Comparison of ENCODE assay signal across 8 mouse cellular contexts in genomic region chr6:51525001-51525400, GRCm38 (mm10). TPM values are rescaled to one million over a fixed set of nuclear protein-coding genes. Genes with fewer than 3 reads are reported as not detected.
DNase-seq lines count a peak whose midpoint lies in the region; ATAC-seq and TF ChIP-seq lines count a peak whose summit lies in the region.

No protein-coding gene starts in this region.

- 42% methylated on average over 5 of the region's 5 CpGs for WGBS in kidney, embryonic 16.5 days
- 45% methylated on average over 5 of the region's 5 CpGs for WGBS in hindbrain, embryonic 16.5 days
- WGBS in midbrain, embryonic 14.5 days, result 44% methylated on average over 5 of the region's 5 CpGs

- H3K4me1 ChIP-seq in kidney, embryonic 16.5 days (ENCODE audit: insufficient read depth, low read length), result peaks cover 10% of the 10 kb centered on the region
- peaks cover 29% of the 10 kb centered on the region for H3K4me1 ChIP-seq in bone marrow macrophage, adult 2 months (ENCODE audit: control insufficient read depth, insufficient read depth, low read length)
- H3K4me1 ChIP-seq in hindbrain, embryonic 16.5 days (ENCODE audit: control insufficient read depth, insufficient read depth, low read depth, low read length), result peaks cover 14% of the 10 kb centered on the region
- peaks cover 15% of the 10 kb centered on the region; the same call in 1 of the 2 replicates for H3K4me1 ChIP-seq in midbrain, embryonic 14.5 days (ENCODE audit: control insufficient read depth, insufficient read depth, low read length)

- no peaks in the 10 kb centered on the region for H3K9me3 ChIP-seq in kidney, embryonic 16.5 days (ENCODE audit: low read length)
- no peaks in the 10 kb centered on the region for H3K9me3 ChIP-seq in hindbrain, embryonic 16.5 days (ENCODE audit: control insufficient read depth, low read length)
- H3K9me3 ChIP-seq in midbrain, embryonic 14.5 days (ENCODE audit: control insufficient read depth, low read length), result no peaks in the 10 kb centered on the region

- H3K27me3 ChIP-seq in kidney, embryonic 16.5 days (ENCODE audit: insufficient read depth, low read length), result no peaks in the 10 kb centered on the region
- H3K27me3 ChIP-seq in hindbrain, embryonic 16.5 days (replicated peaks; ENCODE audit: control insufficient read depth, insufficient read depth, low read length), result no peaks in the 10 kb centered on the region
- H3K27me3 ChIP-seq in midbrain, embryonic 14.5 days (ENCODE audit: control insufficient read depth, insufficient read depth, low read length), result no peaks in the 10 kb centered on the region

- H3K36me3 ChIP-seq in kidney, embryonic 16.5 days (ENCODE audit: insufficient read depth, low read length), result no peaks in the 10 kb centered on the region
- no peaks in the 10 kb centered on the region for H3K36me3 ChIP-seq in hindbrain, embryonic 16.5 days (ENCODE audit: control insufficient read depth, insufficient read depth, low read length)
- H3K36me3 ChIP-seq in midbrain, embryonic 14.5 days (ENCODE audit: control insufficient read depth, insufficient read depth, low read length), result no peaks in the 10 kb centered on the region

- H3K27ac ChIP-seq in kidney, embryonic 16.5 days (ENCODE audit: low read length), result no peak overlapping the region
- H3K27ac ChIP-seq in bone marrow macrophage, adult 2 months (ENCODE audit: insufficient read depth, low read depth, low read length), result peak overlapping the region; percentile 69
- no peak overlapping the region; the same call in 1 of the 2 replicates for H3K27ac ChIP-seq in hindbrain, embryonic 16.5 days (ENCODE audit: low read depth, low read length)
- H3K27ac ChIP-seq in midbrain, embryonic 14.5 days (replicated peaks; ENCODE audit: low read depth, low read length), result no peak overlapping the region

- H3K4me2 ChIP-seq in kidney, embryonic 16.5 days (replicated peaks; ENCODE audit: low read depth, low read length), result peak overlapping the region; percentile 96
- H3K4me2 ChIP-seq in hindbrain, embryonic 16.5 days (ENCODE audit: low read length), result peak overlapping the region; percentile 69
- peak overlapping the region; percentile 70 for H3K4me2 ChIP-seq in midbrain, embryonic 14.5 days (ENCODE audit: low read length)

- no peak for DNase-seq in kidney, postnatal 14 days
- no peak for DNase-seq in midbrain, embryonic 14.5 days
- DNase-seq in layer of hippocampus, adult 9-11 months, result no peak
- DNase-seq in embryo, embryonic 10 days (ENCODE audit: low spot score), result no peak

- H3K9ac ChIP-seq in kidney, embryonic 16.5 days (replicated peaks; ENCODE audit: low read length), result 0 out of 2 replicates have a peak overlapping the region, but pooled peaks have one; percentile 0
- H3K9ac ChIP-seq in hindbrain, embryonic 16.5 days (ENCODE audit: low read depth, low read length), result peak overlapping the region; percentile 30; the same call in 1 of the 2 replicates
- peak overlapping the region; percentile 71; the same call in 1 of the 2 replicates for H3K9ac ChIP-seq in midbrain, embryonic 14.5 days (replicated peaks; ENCODE audit: low read length)

- TF ChIP-seq POLR2A in bone marrow macrophage, adult 2 months (IDR thresholded peaks at IDR 0.05; ENCODE audit: borderline replicate concordance, low read depth, low read length), result no peak

- no peak for TF ChIP-seq CTCF in bone marrow macrophage, adult 2 months (IDR thresholded peaks at IDR 0.05; ENCODE audit: low read depth, low read length)

- H3K4me3 ChIP-seq in kidney, embryonic 16.5 days (ENCODE audit: low read length), result peak overlapping the region; percentile 75
- peak overlapping the region; percentile 77 for H3K4me3 ChIP-seq in bone marrow macrophage, adult 2 months (ENCODE audit: insufficient read depth, low read length)
- peak overlapping the region; percentile 85 for H3K4me3 ChIP-seq in hindbrain, embryonic 16.5 days (ENCODE audit: low read length)
- H3K4me3 ChIP-seq in midbrain, embryonic 14.5 days (replicated peaks; ENCODE audit: low read depth, low read length), result peak overlapping the region; percentile 72

- ATAC-seq in kidney, embryonic 16.5 days (ENCODE audit: low FRiP score, low TSS enrichment), result 0 out of 2 replicates have a peak, but pooled peaks have one; percentile 21
- peak; percentile 32 for ATAC-seq in hindbrain, embryonic 16.5 days
- peak; percentile 37; the same call in 1 of the 2 replicates for ATAC-seq in midbrain, embryonic 14.5 days (ENCODE audit: low FRiP score, low TSS enrichment)
- no peak for ATAC-seq in erythroblast, adult 5-6 weeks (replicated peaks; ENCODE audit: low FRiP score, poor library complexity, severe bottlenecking)

RNA-seq across cellular contexts. Expression of gene Snx10, which starts 1.3 kb away (rescaled TPM):
- polyA plus RNA-seq in kidney, embryonic 16.5 days (2015; fragmentation: Nextera tagmentation; extraction: Ambion mirVana), result 16.1 and 16.7 TPM in 2 replicates
- 101 and 105 TPM in 2 replicates for polyA plus RNA-seq in bone marrow macrophage, adult 2 months (2012; ENCODE audit: insufficient read depth, insufficient read length, missing spikeins)
- 65.9 and 76.2 TPM in 2 replicates for polyA plus RNA-seq in hindbrain, embryonic 16.5 days (2015; fragmentation: Nextera tagmentation; extraction: Ambion mirVana)
- polyA plus RNA-seq in midbrain, embryonic 14.5 days (2014; fragmentation: Nextera tagmentation; extraction: Ambion mirVana), result 54.7 and 55.2 TPM in 2 replicates
- 17.8 and 21.7 TPM in 2 replicates for total RNA-seq in erythroblast, adult 5-6 weeks (2015; ENCODE audit: low replicate concordance)
- total RNA-seq in erythroblast, adult 5-6 weeks (2017; ENCODE audit: low replicate concordance), result 14.5 and 15.3 TPM in 2 replicates

RNA-seq across cellular contexts. Expression of gene Cbx3, which starts 54.8 kb away (rescaled TPM):
- 421 and 427 TPM in 2 replicates for polyA plus RNA-seq in kidney, embryonic 16.5 days (2015; fragmentation: Nextera tagmentation; extraction: Ambion mirVana)
- polyA plus RNA-seq in bone marrow macrophage, adult 2 months (2012; ENCODE audit: insufficient read depth, insufficient read length, missing spikeins), result 107 and 108 TPM in 2 replicates
- polyA plus RNA-seq in hindbrain, embryonic 16.5 days (2015; fragmentation: Nextera tagmentation; extraction: Ambion mirVana), result 309 and 335 TPM in 2 replicates
- 518 and 525 TPM in 2 replicates for polyA plus RNA-seq in midbrain, embryonic 14.5 days (2014; fragmentation: Nextera tagmentation; extraction: Ambion mirVana)
- 84.6 and 122 TPM in 2 replicates for total RNA-seq in erythroblast, adult 5-6 weeks (2015; ENCODE audit: low replicate concordance)
- total RNA-seq in erythroblast, adult 5-6 weeks (2017; ENCODE audit: low replicate concordance), result 119 and 148 TPM in 2 replicates

RNA-seq across cellular contexts. Expression of gene Hnrnpa2b1, which starts 55.3 kb away (rescaled TPM):
- polyA plus RNA-seq in kidney, embryonic 16.5 days (2015; fragmentation: Nextera tagmentation; extraction: Ambion mirVana), result 1,832 and 2,078 TPM in 2 replicates
- polyA plus RNA-seq in bone marrow macrophage, adult 2 months (2012; ENCODE audit: insufficient read depth, insufficient read length, missing spikeins), result 726 and 831 TPM in 2 replicates
- polyA plus RNA-seq in hindbrain, embryonic 16.5 days (2015; fragmentation: Nextera tagmentation; extraction: Ambion mirVana), result 1,209 and 1,220 TPM in 2 replicates
- polyA plus RNA-seq in midbrain, embryonic 14.5 days (2014; fragmentation: Nextera tagmentation; extraction: Ambion mirVana), result 859 and 918 TPM in 2 replicates
- 435 and 484 TPM in 2 replicates for total RNA-seq in erythroblast, adult 5-6 weeks (2015; ENCODE audit: low replicate concordance)
- total RNA-seq in erythroblast, adult 5-6 weeks (2017; ENCODE audit: low replicate concordance), result 397 and 928 TPM in 2 replicates

Comparison
In these comparisons a context has a peak if more than half of its experiments do, and no peak if none do; other contexts are left out.
1. H3K9ac ChIP-seq: peak in every context shown above with its lines; median percentile 71 in midbrain, embryonic 14.5 days; 30 in hindbrain, embryonic 16.5 days; 0 in kidney, embryonic 16.5 days.